Mouse (Mus musculus) thymus, adult 2 months (tissue): ENCODE results near the gene Tmem106c.

Experiments used
- CTCF ChIP-seq: fragments of 200-500 bp; IDR thresholded peaks from 2 replicates; pipeline ENCODE4 v1.5.1; 2012; ENCODE audit warnings: mild to moderate bottlenecking, control low read depth, low read length, moderate library complexity, borderline replicate concordance; ENCODE audit not compliant: control insufficient read depth, poor library complexity, insufficient read depth; ENCODE audit errors: extremely low read depth
- POLR2A ChIP-seq: fragments of 200-500 bp; IDR thresholded peaks from 2 replicates; pipeline ENCODE4 v1.6.1; 2012; ENCODE audit warnings: mild to moderate bottlenecking, low read length, control low read depth, moderate library complexity; ENCODE audit not compliant: control insufficient read depth, poor library complexity, insufficient read depth; ENCODE audit errors: extremely low read depth

- TF ChIP-seq POLR2A, result no peak
- TF ChIP-seq CTCF, result no peak
Observed at GRCm38 (mm10) chr15:97941306-97941705, 22.7 kb upstream of the Tmem106c start.
